Mouse (Mus musculus) neural tube, embryonic 15.5 days (tissue): ENCODE results near the gene Ssna1. TPM values are rescaled to one million over a fixed set of nuclear protein-coding genes. Genes with fewer than 3 reads are reported as not detected.

Experiments used
- ATAC-seq: fragments of 200-750 bp; cut with Nextera tagmentation; 2 replicates; pipeline ENCODE4 v1.8.0; 2017; ENCODE audit warnings: mild to moderate bottlenecking, moderate TSS enrichment, moderate library complexity; ENCODE audit not compliant: low FRiP score
- H3K27ac ChIP-seq: fragments of 300-500 bp; sonication (generic); replicated peaks from 2 replicates; pipeline ENCODE4 v1.5.1; 2015; ENCODE audit warnings: mild to moderate bottlenecking, inconsistent platforms
- H3K27me3 ChIP-seq: fragments of 300-500 bp; sonication (generic); replicated peaks from 2 replicates; pipeline ENCODE4 v1.6.1; 2015; ENCODE audit warnings: inconsistent platforms
- H3K36me3 ChIP-seq: fragments of 300-500 bp; sonication (generic); 2 replicates; pipeline ENCODE4 v1.6.1; 2015; ENCODE audit warnings: inconsistent platforms
- H3K4me1 ChIP-seq: fragments of 300-500 bp; sonication (generic); 2 replicates; pipeline ENCODE4 v1.6.1; 2015; ENCODE audit warnings: inconsistent platforms
- H3K4me2 ChIP-seq: fragments of 300-500 bp; sonication (generic); 2 replicates; pipeline ENCODE4 v1.6.1; 2015; ENCODE audit warnings: inconsistent platforms, mild to moderate bottlenecking, moderate library complexity
- H3K4me3 ChIP-seq: fragments of 300-500 bp; sonication (generic); replicated peaks from 2 replicates; pipeline ENCODE4 v1.5.1; 2015; ENCODE audit warnings: mild to moderate bottlenecking, inconsistent platforms
- H3K9ac ChIP-seq: fragments of 300-500 bp; sonication (generic); replicated peaks from 2 replicates; pipeline ENCODE4 v1.6.1; 2015; ENCODE audit warnings: mild to moderate bottlenecking, inconsistent platforms
- H3K9me3 ChIP-seq: fragments of 300-500 bp; sonication (generic); replicated peaks from 2 replicates; pipeline ENCODE4 v1.6.1; 2016; ENCODE audit warnings: inconsistent platforms
- WGBS: fragments of 180-500 bp; shearing (Covaris S2); methylation state at CpG from one replicate; pipeline ENCODE4 v1.1.7; 2015; ENCODE audit warnings: mixed read lengths; 5-methylcytosine and 5-hydroxymethylcytosine counted together
- polyA plus RNA-seq: library from polyadenylated mRNA; unstranded; fragments of >200 nt; fragmentation: Nextera tagmentation; extraction: Ambion mirVana; gene quantifications from 2 replicates; pipeline ENCODE4 v1.2.1, GENCODE M21; 2015

Gene Ssna1
- polyA plus RNA-seq, 1 experiment from 2014 or later, result 177 TPM

GRCm38 (mm10) chr2:25237522-25237921 is 34.7 kb downstream of the Ssna1 start:
- H3K27ac ChIP-seq, result no peak overlapping the region
- 66% methylated on average over 4 of the region's 4 CpGs for WGBS
- no peak overlapping the region for H3K9ac ChIP-seq
- no peak overlapping the region for H3K4me2 ChIP-seq
- no peaks in the 10 kb centered on the region for H3K36me3 ChIP-seq
- H3K9me3 ChIP-seq, result no peaks in the 10 kb centered on the region
- peaks cover 7% of the 10 kb centered on the region; the same call in 1 of the 2 replicates for H3K27me3 ChIP-seq
- H3K4me3 ChIP-seq, result no peak overlapping the region
- peaks cover 22% of the 10 kb centered on the region for H3K4me1 ChIP-seq
- ATAC-seq, result no peak

DNA sequence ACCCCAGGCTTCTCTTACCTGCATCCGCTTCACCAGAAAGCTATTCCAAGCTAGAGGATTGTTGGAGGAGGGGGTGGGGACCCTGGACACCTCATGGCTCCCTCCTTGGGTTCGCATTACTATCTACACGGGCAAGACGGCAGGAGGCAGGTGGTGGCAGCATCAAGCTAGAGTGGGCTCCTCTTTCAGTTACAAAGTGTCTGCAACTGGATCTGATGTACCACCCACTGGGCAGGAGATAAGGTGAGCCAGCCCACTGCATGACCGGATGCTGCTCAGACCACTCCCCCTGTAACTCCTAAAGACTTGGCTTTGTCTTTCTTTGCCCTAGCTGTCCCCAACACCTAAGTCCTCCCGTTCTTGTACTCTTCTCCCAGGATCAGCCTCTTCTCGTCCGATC is 35.6 kb downstream of the Ssna1 start, which contains the start of gene Rnf224:
TSS of gene Rnf224 (minus strand) at position 174 of the 400 bp plus-strand sequence.
- Histone ChIP-seq H3K4me3 (no peak within 1 kb of the TSS), H3K4me1 (peaks cover 14% of the 10 kb centered on the region), H3K27me3 (peaks cover 7% of the 10 kb centered on the region; the same call in 1 of the 2 replicates), H3K27ac (no peak within 1 kb of the TSS), H3K36me3 (no peaks in the 10 kb centered on the region), H3K4me2 (no peak within 1 kb of the TSS), H3K9ac (no peak within 1 kb of the TSS), H3K9me3 (no peaks in the 10 kb centered on the region)
- no peak for ATAC-seq
- 48% methylated on average over 8 of the region's 8 CpGs for WGBS

DNA sequence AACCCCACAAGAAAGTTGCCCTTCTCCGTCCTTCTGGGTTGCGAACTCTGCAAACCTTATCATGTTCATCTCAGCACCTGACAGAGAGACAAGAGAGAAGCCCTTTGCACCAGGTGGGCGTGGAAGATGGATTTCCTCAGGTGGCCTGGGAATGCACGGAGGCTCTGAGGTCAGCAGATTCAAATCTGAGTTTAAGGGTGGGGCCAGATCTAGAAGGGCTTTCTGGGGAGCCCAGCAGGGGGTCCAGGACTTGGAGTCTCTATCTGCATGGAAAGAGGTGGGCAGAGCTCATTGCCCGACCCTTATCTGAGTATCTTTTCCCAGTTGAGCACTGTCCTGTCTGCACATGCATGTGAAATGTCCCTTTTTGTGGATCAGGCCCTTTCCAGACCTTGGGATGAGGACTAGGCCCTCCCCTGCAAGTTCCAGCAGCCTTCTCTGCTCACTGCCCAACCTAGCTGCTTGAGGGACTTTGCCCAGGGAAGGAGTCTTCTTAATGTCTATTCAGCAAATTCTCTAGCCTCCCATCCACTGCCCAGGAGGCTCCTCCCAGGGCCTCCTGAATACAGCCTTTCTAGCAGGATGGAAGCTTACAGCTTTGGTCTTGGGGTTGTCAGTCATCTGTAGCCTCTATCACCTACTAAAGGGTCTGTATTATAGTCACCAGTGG is 37.6 kb downstream of the Ssna1 start:
- Histone ChIP-seq H3K27ac (no peak overlapping the region), H3K36me3 (no peaks in the 10 kb centered on the region), H3K4me2 (no peak overlapping the region), H3K4me1 (no peaks in the 10 kb centered on the region), H3K4me3 (no peak overlapping the region), H3K9me3 (no peaks in the 10 kb centered on the region), H3K9ac (no peak overlapping the region), H3K27me3 (peaks cover 10% of the 10 kb centered on the region; the same call in 1 of the 2 replicates)
- ATAC-seq, result no peak
- 77% methylated on average over 5 of the region's 5 CpGs for WGBS

GRCm38 (mm10) chr2:25234050-25234449 is 38.2 kb downstream of the Ssna1 start, which contains the start of gene Slc34a3:
Gene Slc34a3, minus strand, starts transcription at chr2:25234364.
- ATAC-seq, result no peak
- H3K4me1 ChIP-seq, result peaks cover 3% of the 10 kb centered on the region
- WGBS, result 85% methylated on average over 3 of the region's 3 CpGs
- H3K9ac ChIP-seq, result no peak within 1 kb of the TSS
- no peak within 1 kb of the TSS for H3K27ac ChIP-seq
- no peak within 1 kb of the TSS for H3K4me2 ChIP-seq
- H3K36me3 ChIP-seq, result no peaks in the 10 kb centered on the region
- H3K4me3 ChIP-seq, result no peak within 1 kb of the TSS
- H3K9me3 ChIP-seq, result no peaks in the 10 kb centered on the region
- peaks cover 10% of the 10 kb centered on the region; the same call in 1 of the 2 replicates for H3K27me3 ChIP-seq

DNA sequence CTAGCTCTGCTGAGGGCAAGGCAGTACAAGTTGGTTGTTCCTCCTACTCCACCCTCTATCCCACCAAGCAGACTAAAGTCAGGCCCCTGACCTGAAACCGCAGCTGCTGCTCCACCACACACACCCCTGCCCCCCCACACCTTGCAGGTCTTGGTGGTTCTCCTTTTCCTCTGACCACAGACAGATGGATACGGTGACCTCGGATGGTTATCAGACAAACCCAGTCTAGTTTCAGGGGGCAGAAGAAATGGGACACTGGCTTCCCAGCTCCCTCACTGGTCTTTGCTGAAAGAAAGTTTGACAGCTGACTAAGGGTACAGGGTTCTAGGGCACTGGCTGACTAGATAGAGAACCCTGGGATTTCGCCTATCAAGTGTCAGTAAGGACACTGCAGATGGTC is 38.8 kb downstream of the Ssna1 start:
- H3K4me2 ChIP-seq, result no peak overlapping the region
- H3K27ac ChIP-seq, result no peak overlapping the region
- peaks cover 9% of the 10 kb centered on the region for H3K4me1 ChIP-seq
- H3K9me3 ChIP-seq, result no peaks in the 10 kb centered on the region
- peaks cover 10% of the 10 kb centered on the region; the same call in 1 of the 2 replicates for H3K27me3 ChIP-seq
- no peaks in the 10 kb centered on the region for H3K36me3 ChIP-seq
- H3K9ac ChIP-seq, result no peak overlapping the region
- 88% methylated on average over 4 of the region's 4 CpGs for WGBS
- ATAC-seq, result no peak
- H3K4me3 ChIP-seq, result no peak overlapping the region

GRCm38 (mm10) chr2:25231038-25231437 is 41.2 kb downstream of the Ssna1 start:
- no peaks in the 10 kb centered on the region for H3K9me3 ChIP-seq
- WGBS, result 68% methylated on average over 12 of the region's 12 CpGs
- H3K4me1 ChIP-seq, result peaks cover 14% of the 10 kb centered on the region
- H3K27me3 ChIP-seq, result peaks cover 6% of the 10 kb centered on the region; the same call in 1 of the 2 replicates
- no peak overlapping the region for H3K9ac ChIP-seq
- no peak overlapping the region for H3K4me3 ChIP-seq
- no peak overlapping the region for H3K27ac ChIP-seq
- no peak for ATAC-seq
- H3K4me2 ChIP-seq, result no peak overlapping the region
- H3K36me3 ChIP-seq, result no peaks in the 10 kb centered on the region

DNA sequence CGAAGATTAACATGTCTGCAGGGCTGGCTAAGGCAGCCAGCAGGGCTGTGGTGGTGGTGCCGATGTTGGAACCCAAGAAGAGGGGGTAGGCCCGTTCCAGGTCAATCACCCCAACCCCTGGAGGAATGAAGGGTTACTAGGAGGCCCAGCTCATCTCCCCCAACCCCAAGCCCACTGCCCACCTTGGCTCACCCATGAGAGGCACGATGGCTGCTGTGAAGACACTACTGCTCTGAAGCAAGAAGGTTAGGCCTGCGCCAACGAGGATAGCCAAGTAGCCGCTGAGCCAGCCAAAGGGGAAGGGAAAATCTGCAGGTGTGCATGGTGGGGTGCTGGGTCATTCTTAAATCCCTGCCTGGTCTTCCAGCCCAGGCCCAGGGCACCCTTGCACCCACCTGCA is 41.7 kb downstream of the Ssna1 start:
- peaks cover 18% of the 10 kb centered on the region for H3K4me1 ChIP-seq
- H3K9ac ChIP-seq, result no peak overlapping the region
- H3K4me3 ChIP-seq, result no peak overlapping the region
- 87% methylated on average over 7 of the region's 7 CpGs for WGBS
- no peak overlapping the region for H3K27ac ChIP-seq
- H3K9me3 ChIP-seq, result no peaks in the 10 kb centered on the region
- H3K27me3 ChIP-seq, result 0 out of 2 replicates have a peak, but pooled peaks cover 6% of the 10 kb centered on the region
- H3K36me3 ChIP-seq, result no peaks in the 10 kb centered on the region
- no peak for ATAC-seq
- H3K4me2 ChIP-seq, result no peak overlapping the region

DNA sequence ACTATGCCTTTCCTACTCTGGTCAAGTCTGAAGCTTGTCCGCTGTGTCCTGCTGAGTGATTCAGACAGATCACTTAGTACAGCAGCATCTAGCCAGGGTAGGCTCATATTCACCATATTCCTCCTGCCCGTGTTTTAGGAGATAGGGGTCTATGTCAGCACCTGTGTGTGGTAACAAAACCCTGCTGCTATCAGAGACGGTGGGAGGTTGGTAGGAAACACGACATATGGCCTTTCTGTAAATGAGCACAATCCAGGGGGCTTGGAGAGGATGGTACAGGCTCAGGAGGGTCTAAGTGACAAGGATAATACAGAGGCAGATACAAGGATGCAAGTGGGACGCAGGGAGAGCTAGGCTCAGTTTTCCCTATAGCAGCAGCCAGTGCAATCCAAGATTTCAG is 42.7 kb downstream of the Ssna1 start:
- H3K4me1 ChIP-seq, result peaks cover 22% of the 10 kb centered on the region
- no peak overlapping the region for H3K4me2 ChIP-seq
- no peaks in the 10 kb centered on the region for H3K36me3 ChIP-seq
- no peak overlapping the region for H3K27ac ChIP-seq
- 0 out of 2 replicates have a peak, but pooled peaks cover 3% of the 10 kb centered on the region for H3K27me3 ChIP-seq
- no peak overlapping the region for H3K9ac ChIP-seq
- no peak for ATAC-seq
- 82% methylated on average over 5 of the region's 5 CpGs for WGBS
- no peak overlapping the region for H3K4me3 ChIP-seq
- no peaks in the 10 kb centered on the region for H3K9me3 ChIP-seq

DNA sequence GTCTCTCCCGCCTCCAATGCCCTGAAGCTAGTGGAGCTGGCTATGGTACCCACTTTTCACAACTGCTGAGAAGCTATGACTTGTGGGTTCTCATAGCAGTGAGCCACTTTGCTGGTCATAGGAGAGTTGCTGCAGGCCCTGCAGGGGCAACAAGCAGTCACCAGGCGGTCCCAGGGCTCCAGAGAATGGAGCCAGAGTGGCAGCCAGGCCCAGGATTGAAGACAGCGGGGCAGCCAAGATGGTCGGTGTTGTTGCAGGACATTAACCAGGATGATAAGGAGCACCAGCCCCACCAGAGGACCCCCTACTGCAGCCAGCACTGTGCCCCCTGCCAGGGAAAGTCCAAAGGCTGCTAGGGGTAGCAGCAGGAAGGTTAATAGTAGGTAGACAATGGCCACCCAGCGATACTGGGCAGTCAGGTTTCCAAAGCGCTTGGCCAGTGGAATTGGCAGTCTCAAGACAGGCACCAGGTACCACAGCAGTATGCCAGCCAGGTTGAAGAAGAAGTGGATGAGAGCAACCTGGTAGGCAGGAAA is 43.2 kb downstream of the Ssna1 start:
- H3K9ac ChIP-seq, result no peak overlapping the region
- no peak overlapping the region for H3K4me3 ChIP-seq
- peaks cover 22% of the 10 kb centered on the region for H3K4me1 ChIP-seq
- no peaks in the 10 kb centered on the region for H3K36me3 ChIP-seq
- H3K9me3 ChIP-seq, result no peaks in the 10 kb centered on the region
- WGBS, result 75% methylated on average over 6 of the region's 6 CpGs
- 0 out of 2 replicates have a peak, but pooled peaks cover 3% of the 10 kb centered on the region for H3K27me3 ChIP-seq
- ATAC-seq, result no peak
- peak overlapping the region; percentile 49 for H3K4me2 ChIP-seq
- no peak overlapping the region for H3K27ac ChIP-seq

GRCm38 (mm10) chr2:25228431-25228889 is 43.8 kb downstream of the Ssna1 start:
- peak overlapping the region; percentile 49 for H3K4me2 ChIP-seq
- H3K36me3 ChIP-seq, result no peaks in the 10 kb centered on the region
- H3K9me3 ChIP-seq, result no peaks in the 10 kb centered on the region
- H3K4me1 ChIP-seq, result peaks cover 28% of the 10 kb centered on the region
- 2% methylated on average over 7 of the region's 7 CpGs for WGBS
- H3K9ac ChIP-seq, result no peak overlapping the region
- ATAC-seq, result no peak
- peak overlapping the region; percentile 20 for H3K4me3 ChIP-seq
- 0 out of 2 replicates have a peak, but pooled peaks cover 3% of the 10 kb centered on the region for H3K27me3 ChIP-seq
- peak overlapping the region; percentile 77 for H3K27ac ChIP-seq

DNA sequence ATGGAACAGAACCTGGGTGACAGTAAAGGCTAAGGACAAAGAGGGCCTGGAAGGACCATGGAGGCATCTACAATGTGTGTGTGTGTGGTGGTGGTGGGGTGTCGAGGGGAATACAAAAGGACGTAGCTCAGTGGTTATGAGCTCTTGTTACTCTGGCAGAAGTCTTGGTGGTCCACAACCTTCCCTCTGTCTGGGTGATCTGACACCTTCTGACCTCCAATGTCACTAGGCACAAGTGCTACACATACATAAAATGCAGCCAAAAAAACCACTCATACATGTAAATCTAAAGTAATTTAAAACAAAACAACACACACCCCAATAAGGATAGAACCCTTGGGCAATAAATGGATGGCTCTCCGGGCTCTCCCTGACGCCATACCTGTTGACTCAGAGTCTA is 44.8 kb downstream of the Ssna1 start:
- no peak overlapping the region for H3K9ac ChIP-seq
- ATAC-seq, result no peak

GRCm38 (mm10) chr2:25226864-25227263 is 45.4 kb downstream of the Ssna1 start:
- Histone ChIP-seq H3K4me2 (no peak overlapping the region), H3K4me1 (peaks cover 32% of the 10 kb centered on the region), H3K27ac (no peak overlapping the region), H3K4me3 (no peak overlapping the region), H3K9me3 (no peaks in the 10 kb centered on the region), H3K27me3 (0 out of 2 replicates have a peak, but pooled peaks cover 3% of the 10 kb centered on the region), H3K9ac (no peak overlapping the region), H3K36me3 (peaks cover 1% of the 10 kb centered on the region; the same call in 1 of the 2 replicates)
- WGBS, result 88% methylated on average over 5 of the region's 5 CpGs
- ATAC-seq, result no peak

More for the DNA sequence above, 44.8 kb downstream of the Ssna1 start:
- WGBS, result 91% methylated on average over 4 of the region's 4 CpGs
- Histone ChIP-seq H3K27me3 (0 out of 2 replicates have a peak, but pooled peaks cover 3% of the 10 kb centered on the region), H3K4me1 (peaks cover 32% of the 10 kb centered on the region), H3K4me2 (no peak overlapping the region), H3K27ac (no peak overlapping the region), H3K4me3 (no peak overlapping the region), H3K36me3 (no peaks in the 10 kb centered on the region), H3K9me3 (no peaks in the 10 kb centered on the region)
